Mouse (Mus musculus): ENCODE measurements around the gene Tgfa. TPM values are rescaled to one million over a fixed set of nuclear protein-coding genes. Genes with fewer than 3 reads are reported as not detected.
A peak's percentile ranks its signal among the peaks of the same experiment; 100 is the strongest.

Gene Tgfa
- total RNA-seq, 4 experiments from 2014 or later: 27.1 to 30.1 (median 29.1) TPM

DNA sequence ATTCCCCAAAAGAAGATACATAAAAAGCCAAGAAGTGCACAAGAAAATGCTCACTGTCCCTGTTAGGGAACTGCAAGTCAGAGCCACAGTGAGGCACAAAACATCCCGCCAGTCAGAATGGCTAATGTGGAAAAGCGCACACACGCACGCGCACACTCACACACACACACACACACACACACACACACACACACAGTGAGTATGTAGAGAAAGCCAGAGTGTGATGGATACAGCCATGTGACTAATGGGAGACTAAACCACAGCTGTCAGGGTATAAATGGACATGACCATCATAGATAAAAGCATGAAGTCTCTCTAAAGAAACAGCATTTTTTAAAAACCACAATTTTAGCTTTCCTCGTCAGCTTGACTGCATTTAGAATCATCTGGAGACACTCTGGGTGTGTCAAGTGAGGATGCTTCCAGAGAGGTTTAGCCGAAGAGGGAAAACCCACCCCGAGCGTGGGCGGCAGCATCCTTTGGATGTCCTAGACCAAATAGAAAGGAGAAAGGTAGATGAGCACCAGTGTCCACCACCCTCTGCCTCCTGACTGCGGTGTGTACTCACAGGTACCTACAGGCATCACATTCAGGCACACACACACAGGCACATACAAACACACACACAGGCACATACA lies 86.7 kb downstream of the Tgfa start:
- no peak for DNase-seq (ENCODE audit: low spot score in 2 of 2)

DNA sequence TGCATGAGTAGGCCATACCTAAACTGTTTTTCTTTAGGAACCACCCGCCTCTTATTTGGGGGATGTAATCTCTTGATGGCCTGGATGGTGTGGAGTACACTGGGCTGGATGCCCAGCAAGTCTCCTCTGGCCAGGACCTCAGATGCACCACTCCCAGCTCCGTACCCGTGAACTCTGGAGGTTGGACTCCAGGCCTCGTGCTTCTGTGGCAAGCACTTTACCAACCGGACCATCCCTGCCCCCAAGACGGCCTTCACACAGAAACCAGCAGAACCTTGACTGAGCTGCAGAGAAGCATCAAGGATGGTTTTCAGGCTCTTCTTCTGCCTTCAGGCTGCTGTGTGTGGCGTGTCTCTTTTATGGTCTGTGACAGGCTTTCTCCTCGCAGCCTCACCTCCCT lies 98.3 kb downstream of the Tgfa start:
- no peak for DNase-seq (ENCODE audit: low spot score in 2 of 2)

DNA sequence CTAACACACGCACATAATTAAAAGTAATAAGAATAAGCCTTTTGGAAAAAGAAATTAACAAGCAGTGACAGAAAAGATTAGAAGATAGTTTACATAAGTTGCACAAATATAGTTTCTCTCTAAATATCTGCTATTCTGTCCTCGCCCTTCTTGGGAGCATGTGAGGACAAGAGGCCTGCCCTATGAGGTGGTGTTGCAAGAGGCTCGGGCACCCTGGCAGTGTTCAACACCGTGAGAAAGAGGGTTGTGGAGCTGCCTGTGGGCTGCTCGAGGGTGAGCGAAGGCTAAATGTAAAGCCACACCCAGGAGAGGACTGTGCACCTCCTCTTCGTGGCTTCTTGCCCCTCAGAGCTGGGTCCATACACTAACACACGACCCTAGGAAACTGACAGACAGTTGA lies 100.4 kb downstream of the Tgfa start:
- no peak for DNase-seq (ENCODE audit: low spot score in 2 of 2)

DNA sequence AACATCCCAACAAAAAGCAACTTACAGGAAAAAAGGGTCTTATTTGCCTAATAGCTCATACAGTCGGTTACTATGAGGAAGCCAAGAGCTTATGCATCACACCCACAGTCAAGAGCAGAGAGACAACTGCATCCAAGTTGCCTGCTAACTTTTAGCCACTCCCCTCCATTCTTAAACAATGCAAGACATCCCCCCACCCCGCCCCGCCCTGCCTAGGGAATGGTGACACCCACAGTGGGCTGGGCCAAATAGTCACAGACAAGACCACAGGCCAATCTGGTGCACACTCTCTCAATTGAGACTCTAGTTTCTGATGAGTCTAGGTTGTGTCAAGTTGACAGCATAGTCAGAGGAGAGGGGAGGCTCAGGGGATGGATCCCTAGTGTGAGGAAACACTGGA lies 101.1 kb downstream of the Tgfa start:
- no peak for DNase-seq (ENCODE audit: low spot score in 2 of 2)

DNA sequence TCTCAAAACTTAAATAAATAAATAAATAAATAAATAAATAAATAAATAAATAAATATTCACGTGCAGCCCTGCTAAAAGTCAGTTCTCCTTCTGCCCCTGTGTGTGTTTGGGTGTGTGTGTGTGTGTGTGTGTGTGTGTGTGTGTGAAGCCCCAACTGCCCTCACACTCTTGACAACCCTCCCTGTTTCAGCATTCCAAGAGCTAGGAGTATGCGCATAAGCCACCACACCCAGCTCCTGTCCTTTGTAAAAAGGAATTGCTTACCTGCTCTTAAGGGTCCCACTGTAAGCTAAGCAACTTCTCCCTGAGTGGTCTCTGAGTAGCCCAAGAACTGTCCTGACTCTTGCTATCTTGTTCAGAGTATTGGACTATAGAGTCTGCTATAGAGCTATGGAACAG lies 101.9 kb downstream of the Tgfa start:
- DNase-seq (ENCODE audit: low spot score in 2 of 2): no peak

DNA sequence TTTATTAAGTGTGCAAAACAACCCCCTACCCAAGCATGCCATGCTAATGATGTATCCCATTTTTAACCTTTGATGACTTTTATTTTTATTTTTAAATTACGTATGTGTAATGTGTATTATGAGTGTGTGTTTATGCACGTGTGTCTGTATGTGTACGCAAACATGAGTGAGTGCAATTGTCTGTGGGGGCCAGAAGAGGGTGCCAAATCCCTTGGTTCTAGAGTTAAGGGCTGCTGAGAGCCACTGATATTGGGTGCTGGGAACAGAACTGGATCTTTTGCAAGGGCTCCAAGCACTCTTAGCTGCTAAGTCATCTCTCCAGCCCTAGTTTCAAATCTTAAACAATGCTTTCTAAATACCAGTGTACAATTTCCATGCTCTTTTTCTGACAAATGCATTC lies 103.9 kb downstream of the Tgfa start:
- DNase-seq (ENCODE audit: low spot score in 2 of 2): no peak

DNA sequence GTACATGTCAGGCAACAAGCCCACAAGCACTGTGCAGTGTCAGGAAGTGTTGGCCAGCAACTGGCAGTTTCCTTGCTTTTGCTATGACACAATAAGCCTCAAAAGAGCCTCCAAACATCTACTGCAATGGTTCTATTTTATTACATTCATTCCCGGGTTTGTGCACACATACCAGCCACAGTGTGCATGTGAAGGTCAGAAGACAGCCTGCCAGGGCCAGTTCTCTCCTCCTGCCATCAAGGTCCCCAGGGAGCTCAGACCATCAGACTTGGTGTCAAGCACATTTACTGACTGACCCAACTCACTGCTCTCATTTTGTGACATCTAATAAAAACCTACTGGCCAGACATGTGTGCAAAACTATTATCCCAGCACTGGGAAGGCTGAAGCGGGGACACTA lies 104.4 kb downstream of the Tgfa start:
- no peak for DNase-seq (ENCODE audit: low spot score in 2 of 2)

DNA sequence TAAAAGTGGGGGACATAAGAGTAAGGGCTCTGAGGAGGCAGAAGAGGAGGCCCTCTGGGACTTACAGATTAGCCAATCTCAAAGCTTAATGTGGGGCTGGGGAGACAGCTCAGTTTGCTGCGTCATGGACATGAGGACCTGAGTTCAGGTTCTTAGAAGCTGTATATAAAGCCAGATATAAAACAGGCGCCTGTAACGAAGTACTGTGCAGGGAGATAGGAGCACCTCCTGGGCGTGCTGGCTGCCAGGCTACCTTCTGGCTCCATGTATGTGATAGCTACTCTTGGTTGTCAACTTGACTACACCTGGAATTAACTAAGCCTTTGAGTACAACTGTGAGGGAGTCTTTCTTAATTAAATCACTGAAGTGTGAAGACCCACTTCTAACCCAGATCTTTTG lies 110.7 kb downstream of the Tgfa start:
- DNase-seq (ENCODE audit: low spot score in 2 of 2): no peak

DNA sequence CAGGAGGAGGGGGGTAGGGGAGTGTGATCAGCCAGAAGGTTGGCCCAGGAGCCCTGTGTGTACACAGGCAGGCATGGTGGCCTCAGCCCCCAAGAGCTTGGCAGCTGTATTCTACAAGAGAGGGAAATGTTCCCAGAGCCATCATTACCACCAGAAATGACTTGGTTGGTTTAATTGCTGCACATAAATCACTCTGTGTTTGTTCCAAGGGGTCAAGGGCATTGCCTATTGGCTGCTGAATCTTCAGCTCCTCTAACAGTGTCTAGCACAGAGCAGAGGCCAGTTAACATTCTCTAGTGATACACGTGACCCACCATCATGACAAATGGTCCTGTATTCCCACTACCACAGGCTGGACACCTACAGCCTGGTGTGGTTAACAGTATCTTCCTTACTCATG lies 119.0 kb downstream of the Tgfa start:
- no peak for DNase-seq (ENCODE audit: low spot score in 2 of 2)

DNA sequence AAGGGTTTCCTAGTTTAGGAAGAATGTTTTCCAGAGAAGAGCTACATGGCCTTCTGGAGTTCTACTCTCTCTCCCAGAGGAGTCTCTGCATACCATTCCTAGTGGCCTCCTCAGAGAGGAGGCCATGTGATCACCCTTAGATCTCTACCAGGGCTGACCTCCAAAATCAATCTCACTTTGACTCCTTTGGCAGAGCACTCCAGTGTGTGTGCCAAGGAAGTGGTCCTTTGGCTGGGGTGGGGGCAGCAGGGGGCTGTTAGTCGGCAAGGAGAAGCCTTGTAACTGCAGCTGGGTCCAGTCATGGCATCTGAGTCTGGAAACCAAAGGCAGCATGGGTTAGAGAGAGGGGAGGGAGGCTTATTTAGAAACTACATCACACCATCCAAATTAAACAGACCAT lies 122.0 kb downstream of the Tgfa start:
- no peak for DNase-seq (ENCODE audit: low spot score in 2 of 2)

DNA sequence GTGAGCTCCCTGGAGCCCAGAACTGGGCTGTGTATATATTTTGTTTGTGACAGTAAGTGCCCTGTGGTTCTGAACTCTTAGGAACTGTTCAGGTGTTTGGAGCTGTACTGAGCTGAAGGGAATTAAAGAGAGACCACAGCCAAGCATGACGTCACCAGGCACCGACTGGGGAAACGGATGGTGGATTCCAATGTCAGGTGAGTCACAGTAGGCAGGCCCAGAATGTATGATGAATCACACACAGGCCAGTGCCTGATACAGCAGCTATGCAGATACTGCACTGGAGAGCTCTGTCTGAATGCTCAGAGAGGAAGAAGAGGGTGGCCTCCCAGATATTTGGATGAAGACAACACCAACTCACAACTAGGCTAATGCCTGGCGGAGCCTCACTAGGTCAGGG lies 123.8 kb downstream of the Tgfa start:
- peak in 1 of 2 experiments; percentile 47 for DNase-seq (ENCODE audit: low spot score in 2 of 2)

DNA sequence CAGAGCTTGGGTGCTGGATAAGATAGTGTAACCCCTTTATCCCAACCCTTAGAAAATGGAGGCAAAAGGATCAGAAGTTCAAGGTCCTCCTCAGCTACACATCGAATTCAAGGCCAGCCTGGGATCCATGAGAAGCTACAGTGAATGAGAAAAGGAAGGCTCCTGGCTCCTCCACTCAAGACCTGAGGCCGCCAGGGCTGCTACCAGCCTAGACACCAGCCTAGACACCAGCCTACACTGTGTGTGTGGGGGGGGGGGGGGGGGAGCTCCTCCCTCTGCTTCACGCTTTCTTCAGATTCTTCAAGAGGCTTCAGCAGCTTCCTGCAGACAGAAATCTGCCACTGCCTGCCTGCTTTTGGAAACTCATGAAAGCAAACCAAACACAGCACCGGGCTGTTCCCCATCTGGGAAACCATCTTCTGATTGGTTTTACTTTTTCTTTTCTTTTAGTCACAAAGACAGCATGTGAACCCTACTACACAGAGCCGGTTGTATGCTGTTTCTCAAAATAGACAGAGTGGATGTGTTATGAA lies 127.1 kb downstream of the Tgfa start:
- DNase-seq (ENCODE audit: low spot score in 2 of 2): no peak

DNA sequence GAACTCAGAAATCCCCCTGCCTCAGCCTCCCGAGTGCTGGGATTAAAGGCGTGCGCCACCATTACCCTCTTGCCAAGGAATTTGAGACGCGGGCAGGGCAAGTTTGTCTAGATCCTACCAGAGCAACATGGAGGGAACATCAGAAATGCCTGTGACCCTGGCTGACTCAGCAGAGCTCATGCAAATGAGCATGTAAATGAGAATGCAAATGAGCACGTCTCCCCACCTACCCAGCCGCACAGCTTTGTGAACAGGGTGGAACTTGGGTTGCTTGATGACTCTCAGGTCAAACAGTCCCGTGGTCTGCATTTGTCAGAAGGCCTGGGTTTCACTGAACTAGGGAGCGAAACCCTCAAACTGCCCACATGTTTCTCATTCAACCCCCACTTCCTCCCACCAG lies 128.0 kb downstream of the Tgfa start:
- no peak for DNase-seq (ENCODE audit: low spot score in 2 of 2)

DNA sequence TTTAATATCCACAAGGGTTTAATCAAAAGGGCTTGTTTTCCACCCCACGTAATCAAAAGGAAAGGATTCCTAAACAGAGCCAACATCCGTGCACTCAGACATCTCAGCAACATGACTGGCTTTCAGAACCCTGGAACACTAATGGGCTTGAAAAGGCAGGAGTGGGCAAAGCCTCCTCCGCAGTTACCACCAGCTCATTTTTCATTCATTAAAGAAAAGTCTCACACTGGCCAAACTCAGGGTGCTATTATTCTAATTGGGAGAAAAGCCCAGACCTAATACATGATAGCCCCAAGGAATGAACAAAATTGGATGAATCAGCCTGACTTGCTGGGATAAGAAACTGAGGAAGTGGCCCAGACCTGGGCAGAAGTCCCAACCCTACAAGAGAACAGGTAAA lies 129.4 kb downstream of the Tgfa start:
- DNase-seq (ENCODE audit: low spot score in 2 of 2): no peak

Other genes with a start within 250 kb of the Tgfa start
- 10 to 100 TPM; 56.1 to 65.9 (median 61.6) TPM for gene Dusp11, start 233.6 kb upstream of the Tgfa start, total RNA-seq (2022)
- not detected for gene Figla, start 179.1 kb upstream of the Tgfa start, total RNA-seq (2022)
- gene Add2, start 166.5 kb upstream of the Tgfa start, total RNA-seq (2022): 100 to 1,000 TPM; 200 to 222 (median 215) TPM
- 10 to 100 TPM; 22.6 to 27.0 (median 23.1) TPM for gene Fam136a, start 170.4 kb downstream of the Tgfa start, total RNA-seq (2022)
- gene Snrpg, start 176.1 kb downstream of the Tgfa start, total RNA-seq (2022): 10 to 100 TPM; 47.4 to 75.1 (median 61.7) TPM
- gene Pcyox1, start 201.9 kb downstream of the Tgfa start, total RNA-seq (2022): 100 to 1,000 TPM; 115 to 118 (median 116) TPM
- 100 to 1,000 TPM in 2 of 4 experiments, 10 to 100 TPM in 2; 91.0 to 107 (median 99.9) TPM for gene Tia1, start 209.0 kb downstream of the Tgfa start, total RNA-seq (2022)
- 1 to 10 TPM in 1 of 4 experiments, under 1 TPM in 1, not detected in 2; 0.84 to 3.2 TPM for gene Gm44790, start 231.4 kb downstream of the Tgfa start, total RNA-seq (2022)
- gene C87436, start 243.2 kb downstream of the Tgfa start, total RNA-seq (2022): 10 to 100 TPM; 19.3 to 25.6 (median 22.3) TPM

All from left cerebral cortex, adult 8-10 months (tissue).